Mouse (Mus musculus) kidney, adult 2 months (tissue): ENCODE data around the gene Fam186a. TPM values are rescaled to one million over a fixed set of nuclear protein-coding genes. Genes with fewer than 3 reads are reported as not detected.
"Not testable (repeated sequence)": the region's sequence is repeated elsewhere in the genome, so short reads cannot be mapped to it uniquely, and the experiment has no call there.

Source experiments
- DNase-seq: peaks from one replicate; pipeline ENCODE4 v3.0.0; 2021
- H3K27ac ChIP-seq: fragments of 200-500 bp; 2 replicates; pipeline ENCODE4 v1.5.1; 2012; ENCODE audit warnings: low read depth, low read length, control low read depth, inconsistent platforms; ENCODE audit not compliant: insufficient read depth
- H3K27me3 ChIP-seq: fragments of 200-500 bp; replicated peaks from 2 replicates; pipeline ENCODE4 v1.6.1; 2012; ENCODE audit warnings: mild to moderate bottlenecking, moderate library complexity, low read length, inconsistent platforms; ENCODE audit not compliant: control insufficient read depth, insufficient read depth
- H3K36me3 ChIP-seq: fragments of 200-500 bp; 2 replicates; pipeline ENCODE4 v1.6.1; 2012; ENCODE audit warnings: mild to moderate bottlenecking, moderate library complexity, low read length, inconsistent platforms; ENCODE audit not compliant: control insufficient read depth, insufficient read depth
- H3K4me1 ChIP-seq: fragments of 200-500 bp; 2 replicates; pipeline ENCODE4 v1.6.1; 2011; ENCODE audit warnings: low read length; ENCODE audit not compliant: control insufficient read depth, insufficient read depth
- H3K4me3 ChIP-seq: fragments of 200-500 bp; 2 replicates; pipeline ENCODE4 v1.5.1; 2011; ENCODE audit warnings: mild to moderate bottlenecking, low read depth, low read length, control low read depth; ENCODE audit not compliant: insufficient read depth
- CTCF ChIP-seq: fragments of 200-500 bp; conservative IDR thresholded peaks from 2 replicates; pipeline ENCODE4 v1.5.1; 2011; ENCODE audit warnings: low read depth, mild to moderate bottlenecking, control low read depth, low read length, moderate library complexity, mixed read lengths; ENCODE audit not compliant: insufficient read depth, insufficient read length
- POLR2A ChIP-seq: fragments of 200-500 bp; IDR thresholded peaks from one replicate; pipeline ENCODE4 v1.6.1; 2011; ENCODE audit warnings: low read depth, low read length, control low read depth
- WGBS: fragments of 180-500 bp; shearing (Covaris S2); methylation state at CpG from one replicate; pipeline ENCODE4 v1.1.7; 2018; 5-methylcytosine and 5-hydroxymethylcytosine counted together
- polyA plus RNA-seq: library from polyadenylated mRNA; depleted of rRNA; stranded (reverse); fragments of >200 nt; gene quantifications from 2 replicates; pipeline ENCODE4 v1.2.3, GENCODE M21; 2012

Gene Fam186a
- polyA plus RNA-seq, 1 experiment, result 0.05 TPM

DNA sequence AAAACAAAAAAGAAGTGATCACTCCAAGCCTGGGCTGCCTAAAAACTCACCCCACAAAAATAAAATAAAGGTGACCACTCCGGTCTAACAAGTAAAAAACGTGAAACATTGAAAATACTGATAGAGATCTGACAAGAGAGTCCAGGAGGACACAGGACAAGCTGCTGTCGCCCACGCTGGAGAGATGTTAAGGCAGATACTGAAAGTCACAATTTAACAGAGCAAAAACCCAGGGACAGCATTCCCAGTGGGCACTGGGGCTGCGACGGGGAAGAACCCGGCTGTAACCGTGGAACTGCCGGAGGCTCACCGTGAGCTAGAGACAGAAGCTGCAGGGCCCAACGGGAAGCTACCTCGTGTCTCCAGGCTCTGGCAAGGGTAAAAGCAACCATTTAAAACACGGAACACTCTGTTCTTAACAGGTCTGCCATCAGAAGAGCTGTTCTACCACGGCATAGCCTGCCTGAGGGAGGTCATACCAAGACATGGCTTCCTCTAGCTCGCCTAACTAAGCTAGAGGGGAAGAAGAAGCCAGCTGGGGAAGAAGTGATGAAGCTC lies 47.2 kb downstream of the Fam186a start:
- 73% methylated on average over 15 of the region's 15 CpGs for WGBS
- no peaks in the 10 kb centered on the region for H3K27me3 ChIP-seq
- DNase-seq, result no peak
- no peak overlapping the region for H3K27ac ChIP-seq
- TF ChIP-seq CTCF (no peak), POLR2A (no peak)
- H3K36me3 ChIP-seq, result no peaks in the 10 kb centered on the region
- no peak overlapping the region for H3K4me3 ChIP-seq
- H3K4me1 ChIP-seq, result no peaks in the 10 kb centered on the region

DNA sequence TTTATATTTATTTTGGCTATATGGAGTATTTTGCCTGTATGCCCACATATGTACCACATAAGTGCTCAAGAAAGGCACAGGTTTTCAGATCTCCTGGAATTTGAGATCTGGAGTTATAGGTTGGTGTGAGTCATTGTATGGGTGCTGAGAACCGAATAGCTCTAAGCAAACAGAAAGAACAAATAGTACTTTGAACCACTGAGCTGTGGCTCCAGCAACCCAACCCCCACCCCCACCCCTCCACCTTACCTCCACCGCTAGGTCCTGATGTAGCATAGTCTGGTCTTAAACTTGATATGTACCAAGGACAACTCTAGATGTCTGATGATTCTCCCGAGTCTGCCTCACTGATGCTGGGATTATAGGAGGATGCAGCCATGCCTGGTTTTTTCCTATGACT lies 49.6 kb downstream of the Fam186a start:
- no peaks in the 10 kb centered on the region for H3K27me3 ChIP-seq
- H3K4me1 ChIP-seq, result no peaks in the 10 kb centered on the region
- H3K27ac ChIP-seq, result no peak overlapping the region
- no peaks in the 10 kb centered on the region for H3K36me3 ChIP-seq
- no peak overlapping the region for H3K4me3 ChIP-seq
- TF ChIP-seq POLR2A (no peak), CTCF (no peak)
- no peak for DNase-seq
- 65% methylated on average over 3 of the region's 3 CpGs for WGBS

DNA sequence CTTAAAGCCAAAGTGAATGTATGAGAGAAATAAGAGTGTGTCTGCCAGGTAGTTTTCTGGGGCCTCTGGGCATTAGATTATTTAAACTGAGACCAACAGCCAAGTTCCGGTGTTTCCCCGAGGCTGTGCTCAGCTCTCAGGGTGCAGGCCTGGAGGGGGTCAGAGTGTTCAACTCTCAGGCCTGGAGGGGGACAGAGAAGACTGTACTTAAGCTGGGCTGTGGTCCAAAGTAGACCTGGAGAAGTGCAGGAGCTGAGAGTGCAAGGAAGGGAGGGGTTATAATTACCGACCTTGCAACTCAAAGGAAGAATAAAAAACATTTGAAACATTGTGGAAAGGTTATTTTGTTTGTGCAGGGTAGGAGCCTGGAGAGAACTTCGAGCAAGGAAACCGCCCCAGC lies 52.2 kb downstream of the Fam186a start:
- H3K36me3 ChIP-seq, result no peaks in the 10 kb centered on the region
- DNase-seq, result no peak
- H3K4me1 ChIP-seq, result no peaks in the 10 kb centered on the region
- 49% methylated on average over 5 of the region's 5 CpGs for WGBS
- TF ChIP-seq CTCF (no peak), POLR2A (no peak)
- no peak overlapping the region for H3K4me3 ChIP-seq
- H3K27me3 ChIP-seq, result no peaks in the 10 kb centered on the region
- no peak overlapping the region for H3K27ac ChIP-seq

DNA sequence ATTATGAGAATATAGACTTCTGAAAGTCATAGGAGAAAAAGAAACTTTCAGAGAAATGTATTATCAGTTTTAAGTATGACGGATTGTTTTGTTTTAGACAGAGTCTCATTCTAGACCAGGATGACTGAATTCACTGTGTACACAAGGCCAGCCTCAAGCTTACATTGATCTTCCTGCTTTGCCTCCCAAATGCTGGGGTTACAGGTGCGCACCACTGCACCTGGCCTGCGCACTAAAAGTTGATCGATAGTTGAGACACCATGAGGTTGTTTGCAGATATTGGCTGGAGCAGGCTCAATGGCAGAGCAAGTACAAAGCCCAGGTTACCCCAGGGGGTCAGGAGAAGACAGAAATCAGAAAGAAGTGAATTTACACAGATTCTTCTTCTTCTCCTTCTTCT lies 55.1 kb downstream of the Fam186a start:
- Histone ChIP-seq H3K27me3 (no peaks in the 10 kb centered on the region), H3K4me3 (no peak overlapping the region), H3K36me3 (no peaks in the 10 kb centered on the region), H3K27ac (no peak overlapping the region), H3K4me1 (no peaks in the 10 kb centered on the region; the same call in 1 of the 2 replicates)
- TF ChIP-seq POLR2A, result no peak
- WGBS, result 94% methylated on average over 4 of the region's 4 CpGs
- DNase-seq, result no peak

DNA sequence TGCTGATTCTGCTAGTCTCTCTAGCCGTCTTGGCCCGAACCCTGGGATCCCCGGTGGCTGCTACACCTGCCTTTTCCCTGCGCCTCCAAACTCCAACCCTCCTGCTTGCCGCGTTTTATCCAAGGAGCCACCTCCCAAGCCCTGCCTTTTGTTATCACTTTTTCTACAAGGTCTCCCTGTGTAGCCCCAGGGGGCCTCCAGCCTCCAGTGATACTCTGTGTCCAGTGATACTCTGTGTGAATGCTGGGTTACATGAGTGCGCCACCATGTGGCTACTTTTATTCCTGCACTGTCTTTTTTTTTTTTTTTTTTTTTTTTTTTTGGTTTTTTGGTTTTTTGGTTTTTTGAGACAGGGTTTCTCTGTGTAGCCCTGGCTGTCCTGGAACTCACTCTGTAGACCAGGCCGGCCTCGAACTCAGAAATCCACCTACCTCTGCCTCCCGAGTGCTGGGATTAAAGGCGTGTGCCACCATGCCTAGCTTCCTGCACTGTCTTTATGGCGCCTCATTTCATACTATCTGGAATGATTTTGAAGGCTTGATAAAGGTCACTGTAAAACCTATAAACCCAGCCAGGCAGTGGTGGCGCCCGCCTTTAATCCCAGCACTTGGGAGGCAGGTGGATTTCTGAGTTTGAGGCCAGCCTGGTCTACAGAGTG lies 57.4 kb downstream of the Fam186a start:
- not testable (repeated sequence) for H3K36me3 ChIP-seq, H3K4me1 ChIP-seq, H3K27me3 ChIP-seq, H3K4me3 ChIP-seq, H3K27ac ChIP-seq
- peak; percentile 38; the same call in 1 of the 2 replicates for TF ChIP-seq CTCF
- peak; percentile 20 for DNase-seq
- WGBS, result 45% methylated on average over 14 of the region's 14 CpGs

DNA sequence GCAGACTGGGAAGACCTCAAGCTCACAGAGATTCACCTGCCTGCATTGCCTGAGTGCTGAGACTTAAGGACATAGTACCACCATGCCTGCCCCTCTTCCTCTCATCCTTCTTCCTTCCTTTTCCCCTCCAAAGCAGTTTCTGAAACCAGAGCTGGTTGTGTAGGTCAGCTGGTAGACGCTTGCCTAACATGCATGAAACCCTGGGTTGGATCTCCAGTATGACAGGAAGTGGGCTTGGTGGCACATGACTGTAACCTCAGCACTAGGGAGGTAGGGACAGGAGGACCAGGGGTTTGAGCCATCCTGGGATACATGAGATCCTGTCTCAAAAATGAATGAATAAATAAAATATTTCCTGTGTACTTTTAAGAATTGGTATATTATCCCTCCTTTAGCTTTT lies 59.3 kb downstream of the Fam186a start:
- Histone ChIP-seq H3K27me3 (no peaks in the 10 kb centered on the region), H3K27ac (no peak overlapping the region), H3K4me1 (peaks cover 8% of the 10 kb centered on the region; the same call in 1 of the 2 replicates), H3K4me3 (no peak overlapping the region), H3K36me3 (no peaks in the 10 kb centered on the region)
- WGBS, result 40% methylated on average over 1 of the region's 1 CpGs
- no peak for DNase-seq
- TF ChIP-seq POLR2A (no peak), CTCF (no peak)

DNA sequence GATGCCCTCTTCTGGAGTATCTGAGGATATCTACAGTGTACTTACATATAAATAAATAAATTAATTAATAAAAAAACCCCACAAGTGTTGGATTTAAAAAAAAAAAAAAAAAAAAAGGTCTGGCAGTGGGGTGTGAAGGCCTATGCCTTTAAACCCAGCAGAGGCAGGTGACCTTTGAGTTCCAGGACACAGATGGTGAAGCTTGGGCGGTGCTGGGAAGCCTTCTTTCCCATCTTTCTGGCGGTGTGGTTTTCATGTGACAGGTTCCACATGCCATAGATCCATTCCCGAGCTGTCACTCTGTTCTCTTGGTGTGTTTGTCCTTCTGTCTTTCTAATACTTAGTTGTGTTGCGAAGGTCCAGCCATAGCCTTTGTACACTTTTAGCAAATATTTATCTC lies 59.8 kb downstream of the Fam186a start:
- Histone ChIP-seq H3K4me3 (no peak overlapping the region), H3K27me3 (no peaks in the 10 kb centered on the region), H3K4me1 (peaks cover 8% of the 10 kb centered on the region; the same call in 1 of the 2 replicates), H3K27ac (no peak overlapping the region), H3K36me3 (no peaks in the 10 kb centered on the region)
- peak; percentile 57 for DNase-seq
- no peak for TF ChIP-seq CTCF
- TF ChIP-seq POLR2A, result no peak
- 58% methylated on average over 4 of the region's 4 CpGs for WGBS

DNA sequence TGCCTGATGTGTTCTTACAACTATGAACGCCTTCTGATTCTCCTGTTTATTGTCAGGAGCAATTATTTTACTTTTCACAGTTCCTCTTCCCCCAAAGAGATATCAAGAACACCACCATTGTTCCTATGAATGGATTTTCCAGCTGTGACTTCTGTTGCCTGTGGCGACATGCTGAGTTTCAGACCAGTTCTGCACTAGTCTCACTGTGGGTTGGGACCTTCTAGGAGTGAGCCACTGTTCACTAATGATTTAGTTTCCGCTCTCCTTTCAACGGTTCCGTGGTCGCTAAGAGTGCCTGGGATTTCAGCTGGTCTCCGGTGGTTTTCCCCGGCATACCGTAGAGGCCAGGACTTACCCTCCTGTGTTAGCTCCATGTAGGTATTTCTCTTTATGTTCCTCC lies 62.0 kb downstream of the Fam186a start:
- TF ChIP-seq CTCF, result no peak
- TF ChIP-seq POLR2A, result no peak
- DNase-seq, result no peak
- no peaks in the 10 kb centered on the region for H3K36me3 ChIP-seq
- H3K4me3 ChIP-seq, result no peak overlapping the region
- no peak overlapping the region for H3K27ac ChIP-seq
- H3K27me3 ChIP-seq, result no peaks in the 10 kb centered on the region
- 89% methylated on average over 9 of the region's 9 CpGs for WGBS
- peaks cover 8% of the 10 kb centered on the region; the same call in 1 of the 2 replicates for H3K4me1 ChIP-seq
